ENCODE assay signal across 8 mouse cellular contexts in genomic region chr19:7039088-7039720, GRCm38 (mm10). TPM values are rescaled to one million over a fixed set of nuclear protein-coding genes. Genes with fewer than 3 reads are reported as not detected.
DNase-seq lines count a peak whose midpoint lies in the region; ATAC-seq and TF ChIP-seq lines count a peak whose summit lies in the region.

No protein-coding gene starts in this region.

- H3K4me3 ChIP-seq in gastrocnemius, adult 2 months: peak overlapping the region; percentile 97
- H3K4me3 ChIP-seq in intestine, embryonic 15.5 days (replicated peaks): peak overlapping the region; percentile 97
- H3K4me3 ChIP-seq in limb, embryonic 13.5 days: peak overlapping the region; percentile 96
- H3K4me3 ChIP-seq in midbrain, embryonic 15.5 days: peak overlapping the region; percentile 93
- peak overlapping the region; percentile 96 for H3K4me3 ChIP-seq in testis, adult 2 months (ENCODE audit: control insufficient read depth, low read depth, low read length)

- H3K27me3 ChIP-seq in intestine, embryonic 15.5 days (replicated peaks): no peaks in the 10 kb centered on the region
- no peaks in the 10 kb centered on the region for H3K27me3 ChIP-seq in limb, embryonic 13.5 days
- no peaks in the 10 kb centered on the region for H3K27me3 ChIP-seq in midbrain, embryonic 15.5 days (replicated peaks)
- no peaks in the 10 kb centered on the region for H3K27me3 ChIP-seq in testis, adult 2 months (ENCODE audit: control insufficient read depth, insufficient read depth, low read length)

- no peak for TF ChIP-seq POLR2A in testis, adult 2 months (IDR thresholded peaks at IDR 0.05; ENCODE audit: control insufficient read depth, low read depth, low read length)

- intact Hi-C loops in gastrocnemius, adult 2 months (cut with DNase I): loop anchor here (2.0 kb wide), 1 partner anchor 42 kb away; the partner anchor contains the start of genes Nudt22 and Trpt1

- peak overlapping the region; percentile 91 for H3K9ac ChIP-seq in intestine, embryonic 15.5 days
- peak overlapping the region; percentile 98 for H3K9ac ChIP-seq in limb, embryonic 13.5 days
- H3K9ac ChIP-seq in midbrain, embryonic 15.5 days: peak overlapping the region; percentile 93

- TF ChIP-seq CTCF in gastrocnemius, adult 2 months (IDR thresholded peaks at IDR 0.05): no peak
- no peak for TF ChIP-seq CTCF in testis, adult 2 months (IDR thresholded peaks at IDR 0.05; ENCODE audit: control insufficient read depth, insufficient read depth, insufficient replicate concordance, low read depth, low read length)

- peak; percentile 53 for DNase-seq in urinary bladder, postnatal 25 days (ENCODE audit: low spot score)
- DNase-seq in urinary bladder, adult 18-20 months (ENCODE audit: low spot score in 2 of 2): no peak
- DNase-seq in cerebellum, postnatal 10 days: peak; percentile 82 to 86
- peak; percentile 69 for DNase-seq in gastrocnemius, adult 2 months

- H3K27ac ChIP-seq in gastrocnemius, adult 2 months: peak overlapping the region; percentile 92
- H3K27ac ChIP-seq in intestine, embryonic 15.5 days: peak overlapping the region; percentile 89
- peak overlapping the region; percentile 89 for H3K27ac ChIP-seq in limb, embryonic 13.5 days
- H3K27ac ChIP-seq in midbrain, embryonic 15.5 days: peak overlapping the region; percentile 95
- H3K27ac ChIP-seq in testis, adult 2 months (ENCODE audit: control insufficient read depth, insufficient read depth, low read depth, low read length): peak overlapping the region; percentile 96

- WGBS in intestine, embryonic 15.5 days: 1% methylated on average over 35 of the region's 35 CpGs
- WGBS in limb, embryonic 13.5 days: 1% methylated on average over 35 of the region's 35 CpGs
- WGBS in midbrain, embryonic 15.5 days: 2% methylated on average over 35 of the region's 35 CpGs

- peak; percentile 24 for ATAC-seq in intestine, embryonic 15.5 days
- no peak; the same call in 1 of the 2 replicates for ATAC-seq in limb, embryonic 13.5 days (ENCODE audit: low FRiP score, low read depth)
- ATAC-seq in midbrain, embryonic 15.5 days (replicated peaks): peak; percentile 12

- peaks cover 9% of the 10 kb centered on the region; the same call in 1 of the 2 replicates for H3K4me1 ChIP-seq in intestine, embryonic 15.5 days (replicated peaks)
- peaks cover 27% of the 10 kb centered on the region for H3K4me1 ChIP-seq in limb, embryonic 13.5 days
- peaks cover 30% of the 10 kb centered on the region for H3K4me1 ChIP-seq in midbrain, embryonic 15.5 days
- H3K4me1 ChIP-seq in testis, adult 2 months (ENCODE audit: control insufficient read depth, insufficient read depth, low read length): peaks cover 5% of the 10 kb centered on the region

- peak overlapping the region; percentile 63 for H3K4me2 ChIP-seq in intestine, embryonic 15.5 days (replicated peaks)
- H3K4me2 ChIP-seq in limb, embryonic 13.5 days (replicated peaks): peak overlapping the region; percentile 76
- H3K4me2 ChIP-seq in midbrain, embryonic 15.5 days: peak overlapping the region; percentile 66

- no peaks in the 10 kb centered on the region for H3K9me3 ChIP-seq in intestine, embryonic 15.5 days
- H3K9me3 ChIP-seq in limb, embryonic 13.5 days: no peaks in the 10 kb centered on the region
- H3K9me3 ChIP-seq in midbrain, embryonic 15.5 days: no peaks in the 10 kb centered on the region

- H3K36me3 ChIP-seq in intestine, embryonic 15.5 days: peaks cover 3% of the 10 kb centered on the region
- H3K36me3 ChIP-seq in limb, embryonic 13.5 days: peaks cover 14% of the 10 kb centered on the region
- peaks cover 8% of the 10 kb centered on the region; the same call in 1 of the 2 replicates for H3K36me3 ChIP-seq in midbrain, embryonic 15.5 days (replicated peaks)
- H3K36me3 ChIP-seq in testis, adult 2 months (ENCODE audit: control insufficient read depth, insufficient read depth, low read length): no peaks in the 10 kb centered on the region

RNA-seq across cellular contexts. Expression of gene Stip1, which starts 0.6 kb away (rescaled TPM):
- 100 to 1,000 TPM in 1 of 2 experiments, 10 to 100 TPM in 1; 89.9 to 125 TPM for total RNA-seq in gastrocnemius, adult 2 months (2021)
- 211 and 214 TPM in 2 replicates for polyA plus RNA-seq in intestine, embryonic 15.5 days (2015; fragmentation: Nextera tagmentation; extraction: Ambion mirVana)
- 241 and 278 TPM in 2 replicates for polyA plus RNA-seq in limb, embryonic 13.5 days (2015; fragmentation: Nextera tagmentation; extraction: Ambion mirVana)
- 214 and 230 TPM in 2 replicates for polyA plus RNA-seq in midbrain, embryonic 15.5 days (2015; fragmentation: Nextera tagmentation; extraction: Ambion mirVana)
- polyA plus RNA-seq in testis, adult 2 months (2012; rRNA removed): 53.1 and 54.5 TPM in 2 replicates

RNA-seq across cellular contexts. Expression of gene Macrod1, which starts 17.4 kb away (rescaled TPM):
- total RNA-seq in gastrocnemius, adult 2 months (2021): 100 to 1,000 TPM; 261 to 294 TPM
- polyA plus RNA-seq in intestine, embryonic 15.5 days (2015; fragmentation: Nextera tagmentation; extraction: Ambion mirVana): 11.8 and 11.9 TPM in 2 replicates
- 12.3 and 13.3 TPM in 2 replicates for polyA plus RNA-seq in limb, embryonic 13.5 days (2015; fragmentation: Nextera tagmentation; extraction: Ambion mirVana)
- 5.6 and 6.0 TPM in 2 replicates for polyA plus RNA-seq in midbrain, embryonic 15.5 days (2015; fragmentation: Nextera tagmentation; extraction: Ambion mirVana)
- 39.2 and 47.3 TPM in 2 replicates for polyA plus RNA-seq in testis, adult 2 months (2012; rRNA removed)

RNA-seq across cellular contexts. Expression of gene Fermt3, which starts 19.9 kb away (rescaled TPM):
- total RNA-seq in gastrocnemius, adult 2 months (2021): under 1 TPM; 0.71 to 0.86 TPM
- polyA plus RNA-seq in intestine, embryonic 15.5 days (2015; fragmentation: Nextera tagmentation; extraction: Ambion mirVana): 9.8 and 10.1 TPM in 2 replicates
- 7.6 and 8.4 TPM in 2 replicates for polyA plus RNA-seq in limb, embryonic 13.5 days (2015; fragmentation: Nextera tagmentation; extraction: Ambion mirVana)
- polyA plus RNA-seq in midbrain, embryonic 15.5 days (2015; fragmentation: Nextera tagmentation; extraction: Ambion mirVana): 4.8 and 5.2 TPM in 2 replicates
- polyA plus RNA-seq in testis, adult 2 months (2012; rRNA removed): 1.3 and 1.4 TPM in 2 replicates

RNA-seq across cellular contexts. Expression of gene Trpt1, which starts 43.3 kb away (rescaled TPM):
- 10 to 100 TPM; 22.5 to 26.1 TPM for total RNA-seq in gastrocnemius, adult 2 months (2021)
- 6.9 and 9.0 TPM in 2 replicates for polyA plus RNA-seq in intestine, embryonic 15.5 days (2015; fragmentation: Nextera tagmentation; extraction: Ambion mirVana)
- 11.9 and 13.6 TPM in 2 replicates for polyA plus RNA-seq in limb, embryonic 13.5 days (2015; fragmentation: Nextera tagmentation; extraction: Ambion mirVana)
- polyA plus RNA-seq in midbrain, embryonic 15.5 days (2015; fragmentation: Nextera tagmentation; extraction: Ambion mirVana): 18.5 and 19.8 TPM in 2 replicates
- polyA plus RNA-seq in testis, adult 2 months (2012; rRNA removed): 6.6 and 6.7 TPM in 2 replicates

RNA-seq across cellular contexts. Expression of gene Nudt22, which starts 43.3 kb away (rescaled TPM):
- 10 to 100 TPM; 12.8 to 15.9 TPM for total RNA-seq in gastrocnemius, adult 2 months (2021)
- 20.6 and 23.5 TPM in 2 replicates for polyA plus RNA-seq in intestine, embryonic 15.5 days (2015; fragmentation: Nextera tagmentation; extraction: Ambion mirVana)
- polyA plus RNA-seq in limb, embryonic 13.5 days (2015; fragmentation: Nextera tagmentation; extraction: Ambion mirVana): 24.0 and 25.8 TPM in 2 replicates
- polyA plus RNA-seq in midbrain, embryonic 15.5 days (2015; fragmentation: Nextera tagmentation; extraction: Ambion mirVana): 21.0 and 22.5 TPM in 2 replicates
- polyA plus RNA-seq in testis, adult 2 months (2012; rRNA removed): 8.6 and 10.0 TPM in 2 replicates

Comparison
In these comparisons a context has a peak if more than half of its experiments do, and no peak if none do; other contexts are left out.
1. DNase-seq: peak in urinary bladder, postnatal 25 days (single experiment), cerebellum, postnatal 10 days (2 of 2) and gastrocnemius, adult 2 months (single experiment); none in urinary bladder, adult 18-20 months (0 of 2).
2. Peak in every context shown above with its lines, with median percentiles within 50 percentile points of each other: H3K27ac ChIP-seq, H3K4me3 ChIP-seq, H3K4me2 ChIP-seq and H3K9ac ChIP-seq.